Mouse (Mus musculus) forebrain, embryonic 14.5 days (tissue): ENCODE data around the gene Lemd2. TPM values are rescaled to one million over a fixed set of nuclear protein-coding genes. Genes with fewer than 3 reads are reported as not detected.
A peak's percentile ranks its signal among the peaks of the same experiment; 100 is the strongest.

Source experiments
- ATAC-seq: fragments of 200-750 bp; cut with Nextera tagmentation; 2 replicates; pipeline ENCODE4 v1.8.0; 2017; ENCODE audit warnings: mild to moderate bottlenecking, moderate library complexity
- DNase-seq: peaks from one replicate; pipeline ENCODE4 v3.0.0-alpha.2; 2015; ENCODE audit warnings: low spot score
- H3K27ac ChIP-seq: fragments of 300-500 bp; sonication (generic); 2 replicates; pipeline ENCODE4 v1.5.1; 2014; ENCODE audit warnings: low read depth, mild to moderate bottlenecking, control low read depth, low read length, moderate library complexity
- H3K27me3 ChIP-seq: fragments of 300-500 bp; sonication (generic); replicated peaks from 2 replicates; pipeline ENCODE4 v1.6.1; 2014; ENCODE audit warnings: low read length, control low read depth, mixed read lengths; ENCODE audit not compliant: control insufficient read depth, insufficient read depth
- H3K36me3 ChIP-seq: fragments of 300-500 bp; sonication (generic); 2 replicates; pipeline ENCODE4 v1.6.1; 2014; ENCODE audit warnings: low read length, control low read depth; ENCODE audit not compliant: control insufficient read depth, insufficient read depth
- H3K4me1 ChIP-seq: fragments of 300-500 bp; sonication (generic); 2 replicates; pipeline ENCODE4 v1.6.1; 2014; ENCODE audit warnings: antibody characterized with exemption, low read length, control low read depth; ENCODE audit not compliant: control insufficient read depth, insufficient read depth
- H3K4me2 ChIP-seq: fragments of 300-500 bp; sonication (generic); 2 replicates; pipeline ENCODE4 v1.6.1; 2014; ENCODE audit warnings: mild to moderate bottlenecking, control low read depth, low read length
- H3K4me3 ChIP-seq: fragments of 300-500 bp; sonication (generic); 2 replicates; pipeline ENCODE4 v1.5.1; 2014; ENCODE audit warnings: low read depth, low read length, control low read depth
- H3K9ac ChIP-seq: fragments of 300-500 bp; sonication (generic); 2 replicates; pipeline ENCODE4 v1.6.1; 2014; ENCODE audit warnings: mild to moderate bottlenecking, low read length, control low read depth, moderate library complexity
- H3K9me3 ChIP-seq: fragments of 300-500 bp; sonication (generic); replicated peaks from 2 replicates; pipeline ENCODE4 v1.6.1; 2016; ENCODE audit warnings: low read length, control low read depth, mixed read lengths; ENCODE audit not compliant: control insufficient read depth
- WGBS: fragments of 180-500 bp; shearing (Covaris S2); extraction: QIAGEN DNeasy Blood & Tissue Kit; methylation state at CpG from one replicate; pipeline ENCODE4 v1.1.7; 2014; 5-methylcytosine and 5-hydroxymethylcytosine counted together
- polyA plus RNA-seq: library from polyadenylated mRNA; unstranded; fragments of >200 nt; fragmentation: Nextera tagmentation; extraction: Ambion mirVana; gene quantifications from 2 replicates; pipeline ENCODE4 v1.2.1, GENCODE M21; 2014

Lemd2 gene
- polyA plus RNA-seq, 1 experiment from 2014 or later = 11.3 TPM

DNA sequence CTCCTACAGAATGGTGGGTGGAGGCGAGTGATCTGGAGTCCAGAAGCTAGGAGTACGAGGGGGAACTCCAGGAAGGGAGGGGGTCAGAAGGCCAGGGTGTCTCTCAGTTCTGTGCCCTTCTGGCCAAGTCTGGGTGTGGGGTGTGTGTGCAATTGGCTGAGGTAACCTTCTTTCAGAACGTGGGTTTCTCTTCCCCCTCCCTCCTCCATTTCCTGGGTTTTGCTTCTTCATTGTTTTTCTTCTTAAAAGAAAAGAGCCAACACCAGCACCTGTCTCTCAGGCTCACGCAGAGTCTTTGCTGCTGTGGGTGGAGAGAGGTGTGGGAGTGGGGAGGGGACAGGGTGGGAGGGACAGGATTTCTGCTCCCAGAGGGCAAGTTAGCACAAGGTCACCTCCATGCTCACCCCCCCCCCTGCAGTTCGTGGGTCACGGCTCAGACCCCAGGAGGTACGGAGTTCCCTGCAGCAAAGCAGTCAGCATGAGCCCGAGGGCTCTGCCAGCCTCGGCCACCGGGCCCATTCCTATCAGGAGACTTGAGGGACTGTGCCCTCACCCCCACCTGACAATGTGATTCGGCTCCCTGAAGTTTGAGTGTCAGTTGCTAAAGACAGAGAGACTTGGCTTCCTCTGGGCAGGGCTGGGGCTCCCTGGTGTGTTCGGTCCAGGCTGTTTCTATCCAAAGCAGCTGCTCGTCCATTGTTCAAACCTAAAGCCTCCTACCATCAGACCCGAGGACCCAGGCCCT lies 25.6 kb upstream of the Lemd2 start:
- no peak overlapping the region for H3K4me3 ChIP-seq
- H3K36me3 ChIP-seq = no peaks in the 10 kb centered on the region
- ATAC-seq (no peak), DNase-seq (no peak)
- 13% methylated on average over 14 of the region's 14 CpGs for WGBS
- no peak overlapping the region for H3K4me2 ChIP-seq
- no peaks in the 10 kb centered on the region for H3K9me3 ChIP-seq
- H3K27me3 ChIP-seq = no peaks in the 10 kb centered on the region
- peaks cover 13% of the 10 kb centered on the region for H3K4me1 ChIP-seq
- no peak overlapping the region for H3K9ac ChIP-seq
- H3K27ac ChIP-seq = no peak overlapping the region

DNA sequence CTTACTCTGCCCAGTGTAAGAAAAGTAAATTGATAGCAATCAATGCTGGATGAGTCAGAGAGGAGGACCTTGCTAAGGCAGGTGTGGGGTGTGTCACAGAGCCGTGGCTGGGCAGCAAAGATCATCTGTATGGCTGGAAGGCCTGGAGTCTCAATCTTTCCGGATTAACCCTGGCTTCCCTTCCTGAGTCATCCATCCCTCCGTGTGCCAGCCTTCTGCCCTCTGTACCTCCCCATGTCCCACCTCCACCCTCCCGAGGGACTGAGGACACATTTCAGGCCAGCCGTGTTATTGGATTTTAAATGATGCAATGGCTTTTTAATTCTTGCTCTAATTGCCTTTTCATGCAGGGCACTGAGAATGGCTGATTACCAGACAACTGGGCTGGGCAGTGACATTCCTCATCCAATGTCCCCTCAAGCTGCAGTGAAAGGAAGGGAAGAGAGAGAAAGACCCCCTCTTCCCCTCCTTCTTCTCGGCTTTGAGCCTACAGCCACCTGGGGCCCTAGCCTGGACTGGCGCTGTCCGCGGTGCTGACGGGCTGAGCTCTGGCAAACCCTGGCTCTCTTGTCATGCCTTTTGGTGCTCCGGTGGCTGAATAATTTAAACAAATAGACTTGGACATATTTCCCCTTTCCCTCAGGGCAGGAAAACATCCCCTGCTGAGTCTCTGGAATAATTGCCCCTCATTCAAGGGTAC lies 24.1 kb upstream of the Lemd2 start:
- 0 out of 2 replicates have a peak overlapping the region, but pooled peaks have one; percentile 17 for H3K27ac ChIP-seq
- H3K9ac ChIP-seq = no peak overlapping the region
- WGBS = 14% methylated on average over 11 of the region's 11 CpGs
- H3K4me1 ChIP-seq = peaks cover 13% of the 10 kb centered on the region
- H3K36me3 ChIP-seq = no peaks in the 10 kb centered on the region
- DNase-seq (peak; percentile 64), ATAC-seq (0 out of 2 replicates have a peak, but pooled peaks have one; percentile 32)
- no peak overlapping the region for H3K4me2 ChIP-seq
- no peaks in the 10 kb centered on the region for H3K9me3 ChIP-seq
- no peaks in the 10 kb centered on the region for H3K27me3 ChIP-seq
- H3K4me3 ChIP-seq = no peak overlapping the region

DNA sequence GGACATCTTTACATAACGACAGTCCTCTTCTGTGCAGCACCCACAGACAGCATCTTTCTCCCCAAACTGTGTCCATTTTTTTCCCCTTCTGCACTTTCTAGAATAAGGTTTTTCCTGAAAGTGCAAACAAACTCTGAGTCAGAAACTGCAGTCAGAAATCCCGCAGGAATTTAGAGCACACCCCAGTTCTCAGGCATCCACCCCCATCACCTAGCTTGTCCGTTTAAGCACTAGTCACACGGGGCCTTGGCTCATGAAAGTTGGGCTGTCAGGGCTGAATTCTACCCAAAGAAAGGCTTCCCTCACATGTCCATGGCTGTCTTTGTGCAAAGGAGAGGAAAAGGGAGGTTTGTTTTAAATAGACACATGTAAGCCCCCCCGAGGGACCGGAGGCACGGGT lies 23.0 kb upstream of the Lemd2 start:
- H3K9ac ChIP-seq = no peak overlapping the region
- DNase-seq (no peak), ATAC-seq (no peak)
- no peaks in the 10 kb centered on the region for H3K27me3 ChIP-seq
- H3K4me1 ChIP-seq = peaks cover 13% of the 10 kb centered on the region
- WGBS = 53% methylated on average over 7 of the region's 7 CpGs
- no peak overlapping the region for H3K27ac ChIP-seq
- H3K4me3 ChIP-seq = no peak overlapping the region
- no peaks in the 10 kb centered on the region; the same call in 1 of the 2 replicates for H3K9me3 ChIP-seq
- no peaks in the 10 kb centered on the region for H3K36me3 ChIP-seq
- H3K4me2 ChIP-seq = no peak overlapping the region

DNA sequence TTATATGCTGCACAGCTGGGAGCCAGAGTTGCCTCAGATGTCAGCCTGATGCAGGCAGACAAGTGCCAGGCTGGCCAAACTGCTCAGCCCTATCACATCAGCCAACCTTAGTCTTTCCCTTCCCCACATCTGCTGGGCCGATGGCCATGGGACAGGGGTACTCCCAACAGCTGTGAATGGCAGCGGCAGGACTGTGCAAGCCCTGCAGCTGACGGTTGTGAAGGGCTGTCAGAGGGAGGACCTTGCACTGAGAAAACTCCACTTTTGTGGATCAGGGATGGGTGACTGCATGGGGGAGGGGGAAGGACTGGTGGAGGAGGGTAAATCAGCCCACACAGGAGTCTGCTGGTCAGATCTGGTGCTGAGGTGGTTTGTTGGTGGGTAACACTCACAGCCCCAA lies 22.4 kb upstream of the Lemd2 start:
- DNase-seq (no peak), ATAC-seq (no peak)
- Histone ChIP-seq H3K4me1 (peaks cover 13% of the 10 kb centered on the region), H3K36me3 (no peaks in the 10 kb centered on the region), H3K9ac (no peak overlapping the region), H3K4me3 (no peak overlapping the region), H3K4me2 (no peak overlapping the region), H3K27me3 (no peaks in the 10 kb centered on the region), H3K9me3 (no peaks in the 10 kb centered on the region; the same call in 1 of the 2 replicates), H3K27ac (no peak overlapping the region)
- WGBS = 36% methylated on average over 3 of the region's 3 CpGs

DNA sequence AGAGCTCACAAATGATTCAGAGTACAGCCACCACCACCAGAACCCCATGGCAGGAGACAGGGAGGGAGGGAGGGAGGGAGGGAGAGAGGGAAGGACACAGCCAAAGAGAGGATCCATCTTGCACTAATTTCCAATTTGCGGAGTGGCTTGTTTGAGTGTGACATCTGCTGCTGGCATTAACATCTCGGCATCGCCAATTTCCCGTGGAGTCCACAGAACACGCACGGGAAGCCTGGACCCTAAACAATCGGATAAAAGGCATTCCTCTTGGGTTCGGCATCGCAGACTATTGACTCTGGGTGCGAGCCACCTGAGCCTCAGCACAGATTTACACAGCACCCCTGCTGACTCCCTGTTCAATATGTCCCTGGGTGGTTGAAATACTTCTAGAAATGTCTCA lies 21.5 kb upstream of the Lemd2 start:
- DNase-seq (peak; percentile 36), ATAC-seq (no peak)
- no peak overlapping the region for H3K9ac ChIP-seq
- H3K4me3 ChIP-seq = no peak overlapping the region
- H3K36me3 ChIP-seq = no peaks in the 10 kb centered on the region
- H3K9me3 ChIP-seq = no peaks in the 10 kb centered on the region; the same call in 1 of the 2 replicates
- H3K4me1 ChIP-seq = peaks cover 13% of the 10 kb centered on the region
- WGBS = 41% methylated on average over 10 of the region's 10 CpGs
- no peak overlapping the region for H3K27ac ChIP-seq
- H3K27me3 ChIP-seq = no peaks in the 10 kb centered on the region
- H3K4me2 ChIP-seq = no peak overlapping the region

DNA sequence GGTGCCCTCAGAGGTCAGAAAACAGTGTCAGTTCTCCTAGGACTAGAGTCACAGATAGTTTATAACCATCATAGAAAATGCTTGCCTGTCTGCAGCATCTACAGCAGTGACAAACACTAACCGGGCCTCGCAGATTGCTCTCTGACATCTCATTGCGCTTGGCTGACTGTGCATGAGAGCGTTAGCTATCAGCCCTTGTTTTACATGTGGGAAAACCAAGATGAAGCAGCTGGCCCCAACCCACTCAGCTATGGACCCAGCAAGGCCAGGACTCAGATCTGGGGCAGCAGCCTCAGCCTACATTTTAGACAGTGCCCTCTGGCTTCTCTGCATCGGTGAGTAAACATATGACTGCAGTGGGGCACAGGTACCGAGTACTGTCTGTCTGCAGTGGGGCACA lies 19.6 kb upstream of the Lemd2 start:
- no peak overlapping the region for H3K4me2 ChIP-seq
- H3K4me3 ChIP-seq = no peak overlapping the region
- ATAC-seq (no peak), DNase-seq (no peak)
- no peaks in the 10 kb centered on the region; the same call in 1 of the 2 replicates for H3K9me3 ChIP-seq
- H3K27ac ChIP-seq = no peak overlapping the region
- H3K4me1 ChIP-seq = peaks cover 7% of the 10 kb centered on the region
- WGBS = 87% methylated on average over 6 of the region's 6 CpGs
- H3K27me3 ChIP-seq = no peaks in the 10 kb centered on the region
- H3K36me3 ChIP-seq = no peaks in the 10 kb centered on the region
- H3K9ac ChIP-seq = no peak overlapping the region

DNA sequence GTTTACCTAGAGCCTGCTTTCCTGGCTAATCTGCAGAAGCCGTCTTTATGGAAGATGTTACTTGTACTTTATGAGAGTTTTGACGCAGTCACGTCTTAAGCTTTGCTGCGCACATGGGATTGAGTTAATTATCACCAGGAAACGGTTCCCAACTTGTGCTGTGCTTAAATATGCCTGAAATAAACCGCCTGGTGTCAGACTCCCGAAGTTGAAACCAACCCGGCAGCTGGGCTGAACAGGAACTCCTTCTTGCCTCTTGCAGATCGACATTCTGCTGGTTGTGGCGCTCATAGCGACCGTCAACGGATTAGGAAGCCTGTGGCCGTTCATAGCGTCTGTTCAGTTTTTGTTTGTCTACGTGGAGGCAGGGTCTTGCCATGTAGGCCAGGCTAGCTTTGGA lies 17.3 kb upstream of the Lemd2 start:
- Histone ChIP-seq H3K27ac (no peak overlapping the region), H3K4me2 (no peak overlapping the region), H3K36me3 (no peaks in the 10 kb centered on the region), H3K4me3 (no peak overlapping the region), H3K27me3 (no peaks in the 10 kb centered on the region), H3K9ac (no peak overlapping the region), H3K9me3 (no peaks in the 10 kb centered on the region; the same call in 1 of the 2 replicates), H3K4me1 (no peaks in the 10 kb centered on the region)
- 88% methylated on average over 16 of the region's 16 CpGs for WGBS
- no peak for DNase-seq
- no peak for ATAC-seq

DNA sequence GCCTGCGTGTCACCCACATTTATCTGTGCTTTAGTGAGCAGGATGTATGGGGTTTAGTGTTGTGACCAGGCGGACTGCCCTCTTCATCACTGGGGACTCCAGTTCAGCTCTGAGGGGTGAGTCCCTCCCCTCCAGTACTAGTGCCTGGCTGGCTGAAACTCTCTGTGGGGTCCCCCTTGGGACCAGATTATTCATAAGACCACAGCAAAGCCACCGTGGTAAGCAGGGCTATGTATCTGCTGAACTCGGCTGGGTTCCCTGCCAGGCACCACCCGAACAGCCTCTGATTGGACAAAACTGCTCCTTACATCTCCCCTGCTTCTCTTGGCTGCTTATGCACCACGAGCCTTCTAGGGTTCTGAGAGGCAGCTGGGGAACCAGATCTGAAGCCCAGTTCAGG lies 14.6 kb upstream of the Lemd2 start:
- no peak for ATAC-seq
- Histone ChIP-seq H3K4me3 (no peak overlapping the region), H3K27ac (no peak overlapping the region), H3K4me1 (no peaks in the 10 kb centered on the region), H3K36me3 (no peaks in the 10 kb centered on the region), H3K9me3 (no peaks in the 10 kb centered on the region; the same call in 1 of the 2 replicates), H3K4me2 (no peak overlapping the region), H3K9ac (no peak overlapping the region), H3K27me3 (no peaks in the 10 kb centered on the region)
- no peak for DNase-seq
- WGBS = 51% methylated on average over 6 of the region's 6 CpGs

DNA sequence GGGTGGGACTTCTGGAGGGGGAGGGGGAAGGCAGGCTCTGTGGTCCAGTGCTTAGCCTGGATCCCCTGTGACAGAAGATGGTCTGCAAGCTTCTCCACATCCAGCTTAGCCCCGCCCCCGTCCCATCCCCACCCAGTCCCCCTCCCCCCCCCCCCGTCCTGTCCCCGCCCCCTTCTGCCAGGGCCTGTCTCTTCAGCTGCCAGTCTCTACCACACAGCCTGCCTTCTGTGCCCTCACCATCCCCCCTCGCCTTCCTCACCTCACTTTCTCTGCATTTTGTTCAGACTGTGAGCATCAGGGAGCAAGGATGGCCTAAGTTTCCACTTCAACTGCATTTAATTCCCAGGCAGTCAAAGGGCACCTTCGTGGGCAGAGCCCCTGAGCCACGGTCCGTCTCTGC lies 14.1 kb upstream of the Lemd2 start:
- Histone ChIP-seq H3K27ac (no peak overlapping the region), H3K4me2 (no peak overlapping the region), H3K9me3 (no peaks in the 10 kb centered on the region; the same call in 1 of the 2 replicates), H3K9ac (no peak overlapping the region), H3K36me3 (no peaks in the 10 kb centered on the region), H3K27me3 (no peaks in the 10 kb centered on the region), H3K4me1 (no peaks in the 10 kb centered on the region), H3K4me3 (no peak overlapping the region)
- no peak for ATAC-seq
- WGBS = 54% methylated on average over 4 of the region's 8 CpGs
- DNase-seq = no peak
